Mouse (Mus musculus): ENCODE results near the gene Eif3f.

- no peak for TF ChIP-seq CTCF (IDR thresholded peaks at IDR 0.05; ENCODE audit: insufficient read depth, low read depth, low read length)
- peak; percentile 67 for TF ChIP-seq POLR2A (IDR thresholded peaks at IDR 0.05; ENCODE audit: insufficient read depth, low read depth, low read length)
Measured at GRCm38 (mm10) chr7:108933794-108934731, at the start of gene Eif3f.

Data from olfactory bulb, adult 2 months (tissue).